Mouse (Mus musculus) 416B (cell line): ENCODE measurements around the gene Gm26897.

Experiments
- DNase-seq: peaks from one replicate; pipeline ENCODE4 v3.0.0; 2011; ENCODE audit warnings: low read depth

The Gm26897 gene

DNA sequence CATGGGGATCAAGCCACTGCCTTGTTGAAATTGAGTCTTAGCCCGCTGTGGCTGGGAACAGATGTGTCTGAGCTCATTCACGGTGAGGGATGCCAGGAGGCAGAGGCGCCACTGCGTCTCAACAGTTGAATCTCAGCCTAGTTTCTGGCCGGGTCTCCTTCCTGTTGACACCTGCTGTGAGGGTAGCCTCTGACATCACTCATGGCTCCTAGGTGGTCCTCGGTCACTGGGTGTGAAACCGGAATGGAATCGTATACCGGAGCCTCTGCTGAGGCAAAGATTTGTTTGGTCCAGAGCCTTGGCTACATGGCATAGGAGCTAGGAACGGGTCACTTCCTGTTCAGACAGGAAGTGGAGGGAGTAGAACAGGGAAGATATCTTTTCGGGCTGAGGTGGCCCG, at the start of gene Gm26897:
Gene Gm26897 (plus strand): TSS at position 74 of the 400 bp plus-strand sequence.
- DNase-seq: no peak

DNA sequence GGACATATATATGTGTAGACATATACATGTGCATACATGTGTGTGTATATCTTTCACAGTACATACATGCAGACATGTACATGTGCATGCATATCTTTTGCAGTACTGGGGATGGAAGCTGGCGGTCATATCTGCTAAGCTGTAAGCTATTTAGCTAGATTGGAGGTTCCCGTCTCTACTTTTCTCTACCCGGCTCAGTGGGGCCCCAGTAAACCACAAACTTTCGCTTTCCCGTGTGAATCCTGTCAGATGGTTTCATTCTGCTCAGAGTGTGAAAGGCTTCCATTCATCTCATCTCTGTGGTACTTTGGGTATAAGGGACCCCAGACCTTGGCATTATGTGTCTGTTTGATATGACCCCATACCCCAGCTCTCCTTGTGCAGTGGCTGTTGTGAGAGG, 46.4 kb upstream of the Gm26897 start:
- DNase-seq: no peak

DNA sequence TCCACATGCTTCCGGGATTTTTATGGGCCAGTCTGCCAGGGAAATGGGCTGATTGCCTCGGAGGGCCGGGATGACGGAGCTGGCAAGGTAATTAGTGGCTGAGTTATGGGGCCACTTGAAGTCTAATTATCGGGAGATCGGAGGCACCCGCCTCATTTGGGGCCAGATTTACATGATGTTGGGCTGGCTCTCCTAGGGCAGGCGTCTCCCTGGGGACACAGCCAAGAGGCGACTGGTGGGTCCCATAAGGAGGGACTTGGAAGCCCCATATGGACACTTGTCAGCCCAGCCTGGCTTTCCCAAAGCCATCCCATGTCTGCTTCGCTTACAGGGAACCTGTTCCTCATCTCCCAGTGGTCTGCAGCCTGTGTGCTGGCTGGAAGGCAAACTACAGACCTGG, 45.1 kb upstream of the Gm26897 start:
- DNase-seq: no peak

DNA sequence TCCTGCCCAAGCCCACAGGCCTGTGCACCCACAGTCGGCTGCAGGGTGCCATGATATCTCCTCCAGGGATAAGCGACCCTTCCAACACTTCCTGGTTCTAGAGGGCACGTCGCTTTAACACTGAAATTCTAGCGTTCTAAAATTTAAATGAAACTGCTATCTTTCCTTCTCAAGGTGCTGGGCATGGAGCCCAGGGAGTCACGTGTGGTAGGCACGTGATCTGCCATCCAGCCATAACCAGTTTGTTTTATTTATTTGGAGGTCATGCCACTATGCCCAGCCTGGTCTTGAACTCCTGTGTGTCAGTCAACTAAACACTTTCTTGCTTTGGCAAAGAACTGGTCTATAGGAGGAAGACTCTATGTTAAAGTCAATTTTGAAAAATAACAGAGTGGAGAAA, 35.7 kb upstream of the Gm26897 start:
- peak; percentile 8 for DNase-seq

DNA sequence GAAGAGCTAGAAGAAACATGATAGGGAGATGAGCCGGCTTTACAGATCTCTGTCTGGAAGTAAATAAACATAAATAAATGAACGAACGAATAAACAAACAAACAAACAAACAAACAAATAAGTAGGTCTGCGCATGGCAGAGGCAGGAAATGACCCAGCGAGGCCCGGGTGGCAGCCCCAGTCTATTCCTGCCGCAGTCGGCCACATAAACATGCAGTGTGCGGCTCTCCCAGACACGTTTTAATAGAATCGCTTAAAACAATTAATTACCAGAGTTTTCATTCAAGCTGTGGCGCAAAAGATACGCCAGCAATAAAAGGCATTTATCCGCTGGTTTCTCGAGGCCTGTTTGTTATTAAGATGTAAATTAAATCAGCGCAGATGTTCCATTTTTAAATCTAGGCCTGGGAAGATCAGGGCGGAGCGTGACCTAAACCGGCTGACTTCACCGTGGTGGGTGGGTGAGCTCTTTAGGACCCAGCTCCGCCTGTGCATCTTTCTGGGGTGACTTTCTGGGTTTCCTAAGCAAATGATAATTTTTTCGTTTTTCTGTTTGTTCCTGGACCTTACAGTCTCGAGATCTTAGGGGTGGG, 33.9 kb upstream of the Gm26897 start:
- no peak for DNase-seq

DNA sequence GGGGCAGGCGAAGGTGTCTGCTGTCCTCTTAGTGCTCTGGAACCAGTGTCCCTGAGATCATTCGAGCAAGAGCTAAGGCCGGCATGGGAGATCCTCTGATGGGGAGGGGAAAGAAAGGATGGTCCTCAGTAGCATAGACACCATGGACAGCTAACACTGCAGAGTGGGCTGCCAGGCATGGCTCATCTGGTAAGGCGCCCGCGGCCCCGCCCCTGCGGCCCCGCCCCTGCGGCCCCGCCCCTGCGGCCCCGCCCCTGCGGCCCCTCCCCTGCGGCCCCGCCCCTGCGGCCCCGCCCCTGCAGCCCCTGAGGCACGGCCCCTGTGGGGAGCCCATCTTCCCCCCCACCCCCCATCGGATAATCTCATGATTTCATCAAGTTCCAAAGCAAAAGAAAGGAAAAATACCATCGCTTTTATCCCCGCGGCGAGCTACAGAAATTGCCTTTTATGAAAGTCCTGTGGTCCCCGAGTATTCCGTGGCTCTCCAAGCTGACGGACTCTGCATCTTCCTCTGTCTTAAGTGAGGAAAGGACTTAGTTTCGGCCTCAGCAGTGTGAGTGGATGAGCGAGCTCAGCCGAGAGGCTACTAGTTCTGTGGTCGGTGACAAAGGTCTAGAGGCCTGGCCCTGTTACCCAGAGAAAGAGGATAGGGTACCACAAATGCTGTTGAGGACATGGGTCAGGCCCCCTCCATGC, 31.9 kb upstream of the Gm26897 start:
- no peak for DNase-seq

DNA sequence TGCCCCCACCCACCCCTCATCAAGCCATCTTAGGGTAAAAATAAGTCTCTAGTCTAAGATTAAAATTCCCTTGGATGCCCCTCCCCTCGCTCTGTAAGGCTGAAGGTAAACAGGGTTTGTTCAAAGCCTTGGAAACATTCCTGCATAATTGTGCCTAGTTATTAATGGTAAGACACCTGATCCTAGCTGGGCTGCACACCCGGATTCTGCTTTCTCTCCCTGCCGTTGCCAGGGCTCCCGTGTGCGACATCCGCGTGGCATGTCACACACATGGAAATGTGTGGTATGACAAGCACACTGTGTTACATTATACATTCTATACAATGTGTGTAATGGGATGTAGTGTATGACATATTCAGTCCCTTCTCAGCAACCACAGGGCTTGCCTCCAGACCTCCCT, 30.1 kb upstream of the Gm26897 start:
- no peak for DNase-seq

DNA sequence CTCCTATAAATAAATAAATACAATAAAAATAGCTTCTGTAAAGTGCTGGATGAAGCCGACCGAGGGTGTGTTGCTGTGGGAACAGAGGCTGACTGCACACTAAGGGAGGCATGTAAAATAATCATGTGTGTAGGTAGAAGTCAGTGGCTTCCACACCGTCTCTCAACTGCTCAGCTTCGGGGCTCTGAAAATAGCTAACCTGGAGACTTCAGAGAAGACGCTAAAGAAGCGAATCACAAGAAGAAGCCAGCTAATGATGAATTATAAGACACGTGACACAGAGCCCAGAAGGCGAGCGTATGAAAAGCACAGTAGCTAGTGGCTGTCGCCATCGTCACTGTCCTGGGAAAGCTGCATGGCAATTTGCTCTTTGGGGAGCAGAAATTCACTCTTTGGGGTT, 29.4 kb upstream of the Gm26897 start:
- DNase-seq: no peak

DNA sequence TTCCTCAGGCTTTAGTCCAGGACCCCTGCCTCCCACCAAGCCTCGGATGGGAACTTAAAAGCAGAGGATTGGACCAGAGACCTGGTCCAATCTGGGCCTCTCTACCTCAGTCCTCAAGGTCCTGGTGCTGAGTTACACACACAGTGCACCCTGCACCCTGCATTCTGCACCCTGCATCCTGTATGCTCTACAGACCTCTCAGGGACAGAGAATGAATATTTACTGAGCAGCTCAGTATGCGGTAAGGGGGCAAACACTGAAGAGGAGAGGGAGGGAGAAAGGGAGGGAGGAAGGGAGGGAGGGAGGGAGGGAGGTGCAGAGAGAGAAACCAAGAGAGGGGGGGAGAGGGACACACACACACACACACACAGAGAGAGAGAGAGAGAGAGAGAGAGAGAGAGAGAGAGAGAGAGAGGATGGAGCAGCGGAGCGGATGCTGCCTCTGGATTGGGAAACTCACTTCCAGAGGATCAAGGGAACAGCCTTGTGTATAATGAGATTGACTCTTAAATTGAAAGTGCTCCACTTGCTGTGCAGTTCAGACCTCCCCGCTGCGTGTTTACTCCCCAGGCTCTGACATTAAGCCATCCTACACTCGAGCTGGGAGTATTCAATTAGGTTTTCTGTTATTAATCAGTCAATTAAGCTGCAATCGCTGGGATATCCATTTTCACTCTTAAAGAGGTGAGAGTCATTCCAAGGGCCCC, 24.4 kb upstream of the Gm26897 start:
- DNase-seq: no peak

DNA sequence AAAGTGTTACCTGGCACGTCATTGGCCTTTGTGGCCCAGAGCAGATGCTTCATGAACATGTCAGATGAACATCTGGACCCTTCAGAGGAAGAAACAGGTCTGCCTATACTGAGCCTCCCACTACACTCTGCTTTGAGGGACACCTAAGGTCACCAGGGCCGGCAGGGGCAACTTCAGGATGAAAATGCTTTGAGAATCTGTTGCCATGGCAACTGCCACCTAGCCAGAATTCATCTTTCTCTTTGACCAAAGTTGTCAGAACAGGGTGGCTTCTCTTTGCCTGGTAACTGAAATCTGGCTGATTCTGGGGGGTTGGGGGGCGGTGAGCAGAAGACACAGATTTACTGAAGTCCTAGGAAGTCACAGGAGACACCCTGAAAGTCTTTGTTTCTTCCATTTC, 14.7 kb upstream of the Gm26897 start:
- no peak for DNase-seq

DNA sequence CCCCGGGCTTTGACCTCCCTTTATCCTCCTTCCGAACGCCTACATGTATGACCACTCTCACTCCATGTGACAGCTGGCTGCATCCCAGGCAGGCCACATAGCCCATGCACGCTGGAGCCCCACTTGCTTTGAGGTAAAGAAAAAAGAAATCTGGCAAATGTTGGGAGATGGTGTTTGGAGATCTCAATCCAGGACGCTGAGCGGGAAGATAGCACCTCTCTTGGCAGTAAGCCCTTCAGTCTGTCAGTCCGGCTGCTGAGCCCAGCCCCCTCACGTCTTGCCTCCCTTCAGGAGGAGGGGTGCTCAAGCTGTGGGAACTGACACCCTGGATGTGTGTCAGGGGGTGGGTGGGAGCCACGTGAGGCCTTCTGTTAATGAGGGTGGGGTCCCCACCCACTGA, 13.0 kb upstream of the Gm26897 start:
- no peak for DNase-seq

DNA sequence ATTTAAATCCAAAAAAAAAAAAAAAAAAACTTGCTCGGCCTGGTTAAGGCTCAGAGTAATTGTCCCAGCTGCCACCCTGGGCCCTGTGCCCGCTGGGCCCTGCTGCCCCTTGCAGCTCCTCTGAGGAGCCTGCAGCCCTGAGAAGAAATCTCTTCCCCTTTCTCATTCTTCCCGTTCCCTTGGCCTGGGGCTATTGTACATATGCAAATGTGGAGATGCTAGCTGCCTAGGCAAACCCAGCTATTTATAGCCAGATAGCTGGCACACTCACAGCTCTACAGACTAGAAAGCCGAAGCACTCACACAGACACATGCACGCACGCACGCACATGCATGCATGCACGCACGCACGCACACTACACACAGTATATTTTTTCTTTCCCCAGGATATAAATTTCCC, 9.0 kb upstream of the Gm26897 start:
- no peak for DNase-seq

DNA sequence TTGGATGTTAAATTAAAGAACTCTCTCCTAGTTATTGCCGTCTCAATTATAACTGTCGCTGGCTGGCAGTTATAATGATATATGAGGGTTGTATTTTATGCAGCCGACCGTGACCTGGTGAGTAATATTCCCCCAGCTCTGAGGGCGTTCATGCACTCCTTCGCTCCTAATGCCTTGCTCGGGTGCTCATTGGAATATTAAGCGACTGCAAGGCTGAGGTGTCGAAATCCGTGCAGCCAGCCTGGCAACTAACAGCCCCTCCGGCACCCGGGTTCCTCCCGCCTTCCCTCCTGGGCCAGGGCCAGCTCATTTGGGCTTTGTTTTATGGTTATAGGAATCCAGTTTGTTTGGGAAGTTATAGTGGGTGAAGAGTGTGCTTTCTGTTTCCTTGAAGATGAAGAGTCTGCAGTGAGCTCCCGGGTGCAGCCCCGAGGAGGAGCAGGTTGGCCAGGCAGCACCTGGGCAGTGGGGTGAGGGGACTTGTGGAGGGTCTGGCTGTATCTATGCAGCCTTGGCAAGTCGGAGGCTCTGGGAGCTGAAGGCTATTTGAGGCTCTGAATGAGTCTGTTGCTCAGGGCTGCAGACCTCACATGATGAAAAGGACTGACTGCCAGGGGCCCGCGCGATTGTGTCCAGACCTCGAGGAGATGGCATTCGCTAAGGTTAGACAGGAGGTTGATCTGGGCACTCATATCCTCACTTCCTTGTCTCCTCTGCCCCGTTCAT, 8.4 kb upstream of the Gm26897 start:
- DNase-seq: no peak

DNA sequence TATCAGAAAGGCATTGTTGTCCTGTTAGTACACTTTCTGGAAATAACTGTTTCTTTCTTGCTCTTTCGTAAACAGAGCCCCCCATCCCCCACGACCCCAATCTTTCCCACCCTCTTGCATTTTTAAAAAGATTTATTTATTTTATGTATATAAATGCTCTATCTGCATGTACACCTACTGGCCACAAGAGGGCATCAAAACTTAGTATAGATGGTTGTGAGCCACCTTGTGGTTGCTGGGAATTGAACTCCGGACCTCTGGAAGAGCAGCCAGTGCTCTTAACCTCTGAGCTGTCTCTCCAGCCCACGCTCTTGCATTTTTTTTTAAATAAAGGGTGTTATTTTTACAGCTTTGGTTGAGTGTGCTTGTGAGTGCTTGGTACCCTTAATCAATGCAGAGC, 5.3 kb upstream of the Gm26897 start:
- DNase-seq: peak; percentile 5

DNA sequence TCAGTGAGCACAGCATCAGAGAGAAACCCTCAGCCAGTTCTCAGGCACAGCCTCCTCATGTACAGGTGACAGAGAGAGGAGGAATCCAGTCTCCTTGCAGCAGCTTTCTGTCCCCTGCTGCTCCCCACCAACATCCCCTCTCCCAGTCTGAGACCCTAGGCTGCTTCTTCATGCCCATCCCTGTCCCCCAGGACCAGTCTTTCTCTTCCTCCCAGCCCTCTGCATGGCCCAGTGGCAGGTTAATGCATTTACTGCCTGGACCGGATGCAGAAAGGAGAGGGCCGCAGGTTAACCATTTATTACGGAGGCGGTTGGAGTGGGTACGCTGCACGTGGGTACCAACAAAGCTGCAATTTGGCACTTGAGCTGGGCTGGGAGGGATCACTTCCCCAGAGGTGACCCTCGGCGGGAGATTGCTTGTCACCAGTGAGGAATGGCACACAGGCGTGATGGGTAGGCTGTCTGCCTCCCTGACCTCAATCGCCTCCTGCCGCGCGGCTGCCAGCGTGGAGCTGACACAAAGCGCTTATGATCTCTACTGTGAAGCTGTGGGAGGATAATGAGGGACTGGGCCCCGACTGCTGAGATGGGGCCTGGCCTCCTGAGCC, 3.1 kb upstream of the Gm26897 start:
- DNase-seq: no peak

DNA sequence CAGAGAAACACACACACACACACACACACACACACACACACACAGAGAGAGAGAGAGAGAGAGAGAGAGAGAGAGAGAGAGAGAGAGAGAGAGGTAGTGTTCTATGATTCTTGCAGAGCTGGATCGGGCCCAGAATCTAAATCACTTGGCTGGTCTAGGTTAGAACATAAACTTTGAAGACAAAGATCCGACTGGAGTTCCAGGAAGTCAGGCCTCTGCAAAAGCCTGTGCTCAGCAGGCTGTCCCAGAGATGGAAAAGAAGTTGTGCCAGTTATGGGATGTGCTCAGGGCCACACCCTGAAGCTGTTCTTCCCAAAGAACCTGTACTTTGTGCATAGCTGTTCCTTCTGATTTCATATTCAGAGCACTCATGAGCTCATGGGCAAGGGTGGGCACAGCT, 1.5 kb upstream of the Gm26897 start:
- DNase-seq: no peak

DNA sequence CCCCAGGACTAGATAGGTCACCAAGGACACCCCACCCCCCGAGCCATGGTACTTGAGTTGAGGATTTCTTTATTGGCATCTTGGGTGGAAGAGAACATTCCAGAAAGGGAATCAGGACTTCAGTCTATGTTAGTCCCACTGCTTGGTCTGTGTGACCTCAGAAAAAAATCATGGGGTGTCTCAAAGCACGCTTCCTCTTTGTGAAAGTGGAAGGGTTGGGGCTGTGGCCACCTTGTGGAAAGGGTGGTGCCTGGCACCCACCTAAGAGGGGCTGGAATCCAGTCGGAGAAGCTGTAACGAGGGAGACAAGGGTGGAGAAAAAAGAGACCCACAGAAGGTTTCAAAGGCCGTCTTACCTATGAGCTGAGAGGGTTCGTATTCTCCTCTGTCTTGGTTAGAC, 5.8 kb downstream of the Gm26897 start:
- DNase-seq: no peak

DNA sequence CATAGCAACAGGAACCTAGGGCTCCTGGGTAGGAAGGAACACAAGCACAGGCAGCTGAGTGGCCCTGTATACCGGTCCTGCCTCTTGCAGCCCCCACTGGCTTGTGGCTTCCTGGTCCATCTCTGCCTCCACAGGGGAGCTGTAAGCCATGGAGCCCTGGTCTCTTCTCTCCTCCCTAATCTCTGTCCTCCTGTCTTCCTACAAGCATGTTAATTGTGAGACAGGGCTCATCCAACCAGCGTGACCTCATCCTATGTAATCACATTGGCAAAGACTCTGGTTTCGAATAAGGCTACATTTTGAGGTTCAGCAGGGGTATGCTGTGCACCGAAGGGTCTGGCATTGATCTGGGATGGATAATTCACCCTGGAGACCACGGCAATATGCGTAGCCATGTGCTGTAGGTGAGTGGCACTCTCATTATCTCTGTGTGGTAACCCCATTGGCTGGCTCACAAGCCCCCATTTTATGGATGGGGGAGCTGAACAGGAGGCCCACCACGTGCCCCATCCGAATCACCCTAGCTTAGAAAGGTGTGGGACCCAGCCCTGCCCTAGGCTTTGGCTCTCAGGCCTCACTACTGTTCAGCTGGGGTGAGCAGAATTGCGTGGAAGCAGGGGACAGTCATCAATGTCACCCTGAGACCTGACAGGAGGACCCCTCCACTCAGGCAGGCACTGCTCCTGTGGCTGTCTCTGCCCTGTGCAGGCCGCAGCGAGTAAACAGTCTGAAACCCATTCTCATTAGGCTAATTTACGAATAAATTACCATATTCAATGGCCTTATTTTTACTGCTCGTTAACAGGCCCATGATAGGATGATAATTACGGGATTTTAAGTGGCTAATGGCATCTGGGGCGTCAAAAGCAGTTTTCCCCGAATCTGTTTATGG, 6.9 kb downstream of the Gm26897 start:
- no peak for DNase-seq

DNA sequence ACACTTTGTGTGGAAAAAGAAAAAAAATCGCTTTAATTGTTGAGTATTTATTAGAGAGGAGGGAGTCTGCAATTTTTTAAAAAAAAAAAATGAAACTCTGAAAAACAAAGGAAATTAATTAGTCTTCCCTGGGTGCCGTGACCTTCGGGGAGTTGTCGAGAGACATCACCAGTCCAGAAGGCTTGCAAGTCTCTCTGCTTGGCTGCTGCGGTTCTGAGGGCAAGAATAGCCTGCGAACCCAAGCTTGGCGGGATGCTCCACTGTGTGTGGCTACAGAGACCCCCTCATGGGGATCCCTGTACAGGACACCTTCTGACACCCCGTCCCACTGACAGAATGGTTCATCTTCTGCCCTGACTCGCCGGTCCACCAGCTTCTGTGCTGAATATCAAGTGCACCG, 7.6 kb downstream of the Gm26897 start:
- DNase-seq: no peak

DNA sequence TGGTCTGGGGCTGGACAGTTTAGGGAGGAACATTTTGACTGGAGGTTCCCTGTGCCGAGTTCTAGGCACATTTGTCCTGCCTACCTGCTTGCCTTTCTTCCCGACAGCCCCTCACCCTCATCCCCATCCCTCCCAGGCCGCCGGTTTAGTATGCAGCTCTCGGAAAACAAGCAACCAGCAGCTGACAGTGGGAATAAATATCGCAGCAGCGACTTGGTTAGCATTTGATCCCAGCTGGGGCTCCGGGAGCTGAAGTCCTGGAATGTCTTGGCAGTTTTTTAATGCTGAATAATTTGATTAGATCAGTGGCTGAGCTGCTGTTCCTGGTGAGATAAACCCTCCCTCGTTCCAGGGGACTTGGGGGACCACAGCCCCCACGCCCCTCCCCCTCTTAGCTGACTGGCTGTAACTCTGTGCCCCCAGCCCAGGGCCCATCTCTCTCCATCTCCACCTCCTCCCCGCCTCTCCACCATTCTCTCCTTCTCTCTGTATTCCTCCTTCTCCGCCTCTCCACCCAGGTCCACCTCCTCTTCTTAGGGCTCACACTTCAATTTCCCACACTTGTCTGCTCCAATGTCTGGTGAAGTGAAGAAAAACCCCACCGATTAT, 8.7 kb downstream of the Gm26897 start:
- DNase-seq: no peak

DNA sequence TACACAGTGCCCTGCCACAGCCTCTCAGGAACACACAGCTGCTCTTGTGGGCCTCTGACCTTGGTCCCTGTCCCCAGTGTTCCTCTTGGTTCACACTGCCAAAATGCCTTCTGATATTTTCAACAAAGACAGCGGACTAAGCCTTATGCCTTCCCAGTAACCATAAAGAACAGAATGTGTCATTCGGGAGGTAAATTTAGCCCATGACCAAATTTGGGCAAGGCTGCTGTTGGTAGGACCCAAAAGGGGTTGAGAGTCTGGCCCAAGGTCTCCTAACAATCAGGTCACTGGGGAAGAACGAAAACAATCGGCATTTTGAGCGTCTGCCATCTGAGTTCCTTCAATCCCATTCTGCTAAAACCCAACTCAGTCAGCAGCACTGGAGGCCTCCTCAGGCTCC, 15.9 kb downstream of the Gm26897 start:
- no peak for DNase-seq
